Mouse (Mus musculus): ENCODE measurements at regions not wholly inside any gene's neighbourhood (a gene's known extent, or its start where the extent isn't known, plus 50 kb on each side); places are given as distances from the start of the nearest gene placed in this dataset.

DNA sequence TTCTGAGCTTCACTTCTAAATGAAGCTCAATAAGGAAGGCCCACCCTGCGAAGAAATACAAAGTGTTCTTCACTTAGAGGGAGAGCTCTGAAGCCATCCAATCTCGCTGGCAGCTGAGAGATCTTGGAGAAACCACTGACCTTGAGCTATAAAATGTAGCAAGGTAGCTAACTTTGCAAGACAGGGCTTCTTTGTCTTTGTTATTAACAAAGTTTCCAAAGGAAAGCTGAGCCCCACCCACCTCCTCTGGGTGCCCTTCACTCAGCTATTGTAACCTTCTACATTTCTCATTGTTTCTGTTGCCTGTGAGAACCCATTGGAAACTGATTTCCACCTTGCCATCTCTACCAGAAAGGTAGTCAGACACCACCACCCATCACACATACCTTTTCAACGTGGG, 57.2 kb upstream of the Usp9x start:
- in situ Hi-C loops (cut with MboI, MseI): no loop called here

GRCm38 (mm10) chrX:13013086-13013485, 58.2 kb upstream of the Usp9x start:
- in situ Hi-C loops (cut with MboI, MseI): no loop called here

DNA sequence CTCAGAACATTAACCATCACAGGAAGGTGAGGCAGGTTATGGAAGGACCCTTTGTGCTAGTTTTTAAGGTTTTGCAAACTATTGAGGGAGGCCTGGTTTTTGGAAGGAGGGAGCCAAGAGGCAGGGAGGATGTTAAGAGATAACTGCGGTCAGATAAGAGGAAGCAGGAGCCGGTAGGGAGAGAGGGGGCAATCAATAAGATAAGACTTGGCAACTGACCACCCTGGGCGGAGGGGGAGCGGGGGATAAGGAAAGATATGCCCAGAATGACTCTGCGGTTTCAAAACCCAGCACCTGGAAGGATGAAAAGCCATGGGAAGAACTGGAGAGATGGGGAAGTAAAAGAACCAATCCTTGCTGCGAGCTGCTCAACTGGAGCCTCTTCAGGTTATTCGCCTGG, 80.5 kb upstream of the Usp9x start:
- in situ Hi-C loops (cut with MboI, MseI): no loop called here

- in situ Hi-C loops (cut with MboI, MseI): no loop called here
These were observed 93.6 kb upstream of the Usp9x start for GRCm38 (mm10) chrX:12977676-12978075.

GRCm38 (mm10) chrX:12968979-12969746, 102.1 kb upstream of the Usp9x start:
- in situ Hi-C loops (cut with MboI, MseI): no loop called here

DNA sequence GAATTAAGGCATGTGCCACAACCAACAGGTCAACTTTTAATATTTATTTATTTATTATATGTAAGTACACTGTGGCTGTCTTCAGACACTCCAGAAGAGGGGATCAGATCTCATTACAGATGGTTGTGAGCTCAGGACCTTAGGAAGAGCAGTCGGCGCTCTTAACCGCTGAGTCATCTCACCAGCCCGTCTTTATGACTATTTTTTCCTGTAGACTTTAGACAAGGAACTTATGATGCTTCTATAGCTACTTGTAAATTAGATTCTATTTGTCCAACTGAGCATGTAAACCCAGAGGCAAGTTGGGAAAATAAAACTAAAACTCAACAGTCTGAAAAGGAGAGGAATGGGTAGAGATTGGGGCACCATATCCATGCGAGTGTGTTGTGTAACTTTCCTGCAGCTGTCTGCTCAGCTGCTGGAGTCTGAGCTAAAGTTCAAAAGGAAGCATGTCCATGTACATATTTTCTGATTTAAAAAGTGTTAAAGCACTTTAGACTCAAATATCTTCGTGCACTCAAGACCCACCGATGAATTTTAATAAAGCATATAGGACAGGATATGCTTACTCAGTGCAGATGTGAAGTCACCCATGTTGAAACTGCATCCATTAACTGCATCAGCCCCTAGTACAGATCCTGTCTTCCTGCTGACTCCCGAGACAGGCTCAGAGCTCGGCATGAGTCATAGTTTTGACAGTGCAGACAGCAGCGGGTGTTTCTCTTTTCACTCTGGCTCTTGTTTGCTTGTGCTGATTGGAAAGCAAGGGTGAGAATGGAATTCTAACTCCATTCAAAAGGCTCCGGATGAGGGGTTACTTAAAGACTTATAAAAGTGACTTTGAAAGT, 111.6 kb upstream of the Usp9x start:
- in situ Hi-C loops (cut with MboI, MseI): no loop called here

DNA sequence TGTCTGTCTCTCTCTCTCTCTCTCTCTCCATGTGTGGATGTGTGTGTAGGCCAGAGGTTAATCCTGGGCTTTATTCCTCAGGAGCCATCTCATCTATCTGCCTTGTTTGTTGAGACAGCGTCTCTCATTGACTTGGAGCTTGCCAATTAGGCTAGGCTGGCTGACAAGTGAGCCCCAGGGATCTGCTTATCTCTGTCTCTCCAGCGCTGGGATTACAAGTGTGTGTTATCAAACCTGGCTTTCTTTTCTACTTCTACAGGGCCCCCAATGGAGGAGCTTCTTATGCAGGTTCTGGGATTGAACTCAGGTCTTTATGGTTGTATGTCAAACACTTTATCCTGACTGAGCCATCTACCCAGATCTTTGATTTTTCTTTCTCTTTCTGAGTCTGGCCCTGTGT, 112.4 kb upstream of the Usp9x start:
- in situ Hi-C loops (cut with MboI, MseI): no loop called here

- in situ Hi-C loops (cut with MboI, MseI): no loop called here
These were observed 120.2 kb upstream of the Usp9x start for GRCm38 (mm10) chrX:12950928-12951660.

GRCm38 (mm10) chrX:12942451-12942850, 128.8 kb upstream of the Usp9x start:
- in situ Hi-C loops (cut with MboI, MseI): no loop called here

DNA sequence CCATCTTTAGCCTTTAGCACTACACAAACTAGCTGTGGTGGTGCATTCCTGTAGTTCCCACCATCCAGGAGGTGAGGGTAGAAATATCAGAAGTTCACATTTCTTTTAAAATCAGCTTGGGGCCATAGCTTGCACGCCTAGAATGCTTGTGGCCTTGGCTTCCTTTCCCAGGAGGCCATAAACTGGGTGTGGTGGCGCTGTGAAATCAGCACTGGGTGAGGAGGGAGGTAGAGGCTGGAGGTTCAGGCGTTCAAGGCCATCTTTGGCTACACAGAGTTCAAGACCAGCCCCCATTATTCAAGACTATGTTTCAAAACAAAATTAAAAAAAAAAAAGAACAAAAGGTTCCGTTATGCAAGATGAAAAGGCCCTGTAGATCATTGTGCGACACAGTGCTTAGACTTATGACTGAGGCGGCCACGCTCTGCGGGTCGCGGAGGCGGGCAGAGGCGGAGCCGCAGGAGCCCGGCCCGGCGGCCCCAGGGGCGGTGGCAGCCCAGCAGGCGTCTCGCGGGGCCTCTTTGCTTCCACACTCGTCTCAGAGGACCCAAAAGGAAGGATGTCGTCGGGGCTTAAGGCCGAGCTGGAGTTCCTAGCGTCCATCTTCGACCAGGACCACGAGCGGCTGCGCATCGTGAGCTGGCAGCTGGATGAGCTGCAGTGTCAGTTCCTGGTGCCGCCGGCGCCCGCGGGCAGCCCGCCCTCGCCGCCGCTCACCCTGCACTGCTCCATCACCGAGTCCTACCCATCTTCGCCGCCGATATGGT, 134.7 kb upstream of the Usp9x start:
- in situ Hi-C loops (cut with MboI, MseI): no loop called here

GRCm38 (mm10) chrX:12933294-12933807, 137.9 kb upstream of the Usp9x start:
- in situ Hi-C loops (cut with MboI, MseI): no loop called here

- in situ Hi-C loops (cut with MboI, MseI): no loop called here
These were observed 141.1 kb upstream of the Usp9x start for GRCm38 (mm10) chrX:12930242-12930641.

DNA sequence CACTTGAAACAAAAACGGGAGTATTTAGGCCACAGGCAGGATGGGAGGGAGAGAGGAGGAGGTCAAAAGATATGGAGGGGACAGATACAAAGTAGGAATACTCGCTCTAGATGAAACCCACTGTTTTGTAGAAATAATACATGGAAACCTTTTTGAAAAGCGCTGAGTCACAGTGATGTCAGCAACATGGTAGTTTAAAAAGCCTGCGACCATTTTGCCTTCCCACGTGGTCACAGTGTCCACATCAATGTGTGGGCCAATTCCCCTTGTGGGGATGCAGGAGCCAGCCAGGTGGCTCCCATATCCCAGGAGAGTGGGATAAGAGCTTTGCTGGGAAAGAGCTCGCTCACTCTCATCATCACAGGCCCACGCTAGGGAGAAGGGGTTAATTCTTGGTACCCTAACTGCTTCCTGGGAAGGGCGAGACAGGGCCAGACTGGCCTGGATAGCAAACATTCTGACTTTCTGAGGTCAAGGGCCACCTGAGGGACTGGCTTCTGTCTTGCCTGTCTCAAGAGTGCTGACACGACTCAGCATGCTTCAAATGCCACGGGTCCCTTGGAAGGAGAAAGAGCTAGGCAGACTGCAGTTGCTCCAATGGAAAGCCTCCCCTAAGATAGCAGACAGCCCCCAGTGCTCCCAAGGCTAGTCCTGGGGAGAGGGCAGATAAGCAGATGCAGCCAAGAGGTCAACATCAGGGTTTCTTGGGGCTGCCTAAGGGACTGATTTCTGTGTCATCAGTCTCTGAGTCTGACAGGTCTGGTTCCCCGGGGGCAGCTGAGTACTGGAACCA, 143.3 kb upstream of the Usp9x start:
- in situ Hi-C loops (cut with MboI, MseI): no loop called here

- in situ Hi-C loops (cut with MboI, MseI): loop anchor here (25.0 kb wide), 1 partner anchor 262 kb away; no protein-coding TSS in a partner anchor
These were observed 146.3 kb upstream of the Usp9x start for GRCm38 (mm10) chrX:12924705-12925644.

DNA sequence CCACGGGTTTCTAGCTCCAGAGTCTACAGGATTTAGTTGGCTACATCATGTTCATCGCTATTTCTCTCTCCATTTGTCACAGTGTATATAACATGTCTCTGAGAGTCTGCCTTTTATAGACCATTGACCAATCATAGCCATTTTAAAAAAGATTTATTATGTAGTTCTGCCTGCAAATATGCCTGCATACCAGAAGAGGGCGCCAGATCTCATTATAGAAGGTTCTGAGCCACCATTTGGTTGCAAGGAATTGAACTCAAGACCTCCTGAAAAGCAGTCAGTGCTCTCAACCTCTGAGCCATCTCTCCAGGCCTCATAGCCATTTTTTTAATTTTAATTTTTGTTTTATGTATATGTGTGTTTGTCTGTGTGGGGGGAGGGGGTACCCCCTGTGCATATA, 151.7 kb upstream of the Usp9x start:
- in situ Hi-C loops (cut with MboI, MseI): loop anchor here (25.0 kb wide), 1 partner anchor 268 kb away; no protein-coding TSS in a partner anchor

- in situ Hi-C loops (cut with MboI, MseI): loop anchor here (25.0 kb wide), 1 partner anchor 270 kb away; no protein-coding TSS in a partner anchor
These were observed 154.2 kb upstream of the Usp9x start for GRCm38 (mm10) chrX:12917105-12917504.

DNA sequence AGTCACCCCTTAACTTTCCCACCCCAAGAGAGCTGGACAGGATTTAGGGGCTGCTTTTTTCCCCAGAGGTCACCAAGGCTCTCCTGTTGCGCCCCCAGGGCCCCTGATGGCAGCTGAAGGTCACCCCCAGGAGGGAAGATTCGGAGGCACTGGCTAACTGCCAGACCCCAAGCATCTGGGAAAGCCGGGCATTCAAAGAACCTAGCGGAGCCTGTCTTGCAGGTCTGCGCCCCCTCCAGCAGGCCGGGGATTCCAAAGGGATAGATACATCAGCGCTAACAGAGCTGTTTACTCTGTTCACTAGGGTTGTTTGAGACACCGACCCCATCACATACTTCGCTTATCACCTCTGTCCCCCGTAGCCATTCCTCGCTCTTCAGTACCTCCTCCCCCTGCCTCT, 154.6 kb upstream of the Usp9x start:
- in situ Hi-C loops (cut with MboI, MseI): loop anchor here (25.0 kb wide), 1 partner anchor 271 kb away; no protein-coding TSS in a partner anchor

DNA sequence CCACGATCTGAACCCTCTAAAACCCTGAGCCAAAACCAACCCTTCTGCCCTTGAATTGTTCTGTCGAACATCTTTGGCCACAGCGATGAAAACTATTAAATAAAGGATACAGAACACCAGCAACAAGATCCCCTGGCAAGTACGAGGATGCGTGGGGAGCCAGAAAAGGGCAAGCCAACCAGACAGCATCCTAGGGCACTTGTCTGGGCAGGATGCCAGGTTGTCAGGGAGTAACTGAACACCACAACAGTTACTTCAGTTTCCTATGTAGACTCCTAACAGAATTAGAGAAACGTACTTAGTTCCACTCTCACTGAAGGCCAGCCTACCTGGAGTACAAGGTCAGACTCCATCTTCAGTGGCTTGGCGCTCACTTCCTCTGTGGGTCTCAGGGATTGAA, 138.4 kb upstream of the Med14 start:
- in situ Hi-C loops (cut with MboI, MseI): loop anchor here (25.0 kb wide), 1 partner anchor 287 kb away; no protein-coding TSS in a partner anchor

GRCm38 (mm10) chrX:12891468-12891867, 129.6 kb upstream of the Med14 start:
- in situ Hi-C loops (cut with MboI, MseI): loop anchor here (25.0 kb wide), 1 partner anchor 771 kb away; the partner anchor contains the start of gene Gpr82
